Mouse (Mus musculus): ENCODE results near the gene Katnb1.

The Katnb1 gene

GRCm38 (mm10) chr8:95138341-95139050 is 57.5 kb downstream of the Katnb1 start:
- in situ Hi-C loops (cut with MboI; ENCODE audit: low sequenced_read_pairs) = no loop called here

GRCm38 (mm10) chr8:95139051-95139365 is 58.0 kb downstream of the Katnb1 start:
- in situ Hi-C loops (cut with MboI; ENCODE audit: low sequenced_read_pairs) = no loop called here

DNA sequence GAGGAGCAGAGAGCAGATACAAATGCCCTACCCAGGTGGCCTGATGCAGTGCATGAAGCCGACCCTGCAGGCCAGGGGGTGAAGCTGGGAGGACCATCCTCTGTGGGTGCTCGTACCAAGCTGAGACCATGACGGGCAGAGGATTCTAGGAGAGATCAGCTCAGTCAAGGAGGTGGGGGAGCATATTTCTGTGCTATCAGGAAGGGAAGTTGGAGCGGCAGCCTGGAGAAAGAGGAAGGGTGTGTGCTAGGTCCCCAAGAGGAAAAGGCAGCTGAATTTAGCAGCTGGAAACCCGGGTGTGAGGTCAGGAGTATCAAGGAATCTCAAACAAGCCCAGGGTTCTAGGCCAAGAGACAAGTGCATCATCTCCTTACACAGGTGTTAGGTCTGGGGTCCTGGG is 59.6 kb downstream of the Katnb1 start:
- in situ Hi-C loops (cut with MboI; ENCODE audit: low sequenced_read_pairs) = no loop called here

- in situ Hi-C loops (cut with MboI; ENCODE audit: low sequenced_read_pairs) = no loop called here
These were observed 60.0 kb downstream of the Katnb1 start for GRCm38 (mm10) chr8:95141026-95141425.

DNA sequence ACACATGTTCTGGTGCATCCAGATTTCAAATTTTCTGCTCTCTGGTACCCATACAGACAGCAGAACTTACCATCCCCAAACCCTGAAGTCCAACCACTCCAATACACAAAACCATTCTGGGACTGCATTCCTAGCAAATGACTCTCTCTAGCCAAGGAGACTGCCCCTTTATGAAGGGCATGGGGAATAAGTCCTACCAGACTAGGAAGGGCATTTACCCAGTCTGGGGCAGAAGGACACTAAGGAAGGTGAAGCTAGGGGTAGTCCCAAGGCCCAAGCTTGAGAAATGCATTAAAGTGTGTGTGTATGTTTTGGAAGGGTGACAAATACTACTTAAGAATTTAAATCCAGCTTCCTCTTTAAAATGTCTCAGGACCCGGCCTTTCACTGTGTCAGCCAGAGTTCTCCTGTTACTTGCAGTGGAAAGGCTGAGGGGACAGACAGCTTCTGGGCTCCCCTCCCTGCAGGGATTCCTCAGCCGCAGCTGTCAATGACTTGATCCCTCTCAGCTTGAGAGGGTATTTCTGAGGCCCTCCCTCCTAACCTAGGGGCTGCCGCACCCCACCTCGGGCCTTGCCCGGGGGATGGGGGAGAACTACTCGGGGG is 60.6 kb downstream of the Katnb1 start:
- in situ Hi-C loops (cut with MboI; ENCODE audit: low sequenced_read_pairs) = no loop called here

- in situ Hi-C loops (cut with MboI; ENCODE audit: low sequenced_read_pairs) = no loop called here
These were observed 61.3 kb downstream of the Katnb1 start for GRCm38 (mm10) chr8:95142075-95142831.

- in situ Hi-C loops (cut with MboI; ENCODE audit: low sequenced_read_pairs) = no loop called here
These were observed 62.2 kb downstream of the Katnb1 start for GRCm38 (mm10) chr8:95142985-95143804.

- in situ Hi-C loops (cut with MboI; ENCODE audit: low sequenced_read_pairs) = no loop called here
These were observed 63.0 kb downstream of the Katnb1 start for GRCm38 (mm10) chr8:95143805-95144630.

- in situ Hi-C loops (cut with MboI; ENCODE audit: low sequenced_read_pairs) = no loop called here
These were observed 63.6 kb downstream of the Katnb1 start for GRCm38 (mm10) chr8:95144631-95145015.

GRCm38 (mm10) chr8:95146044-95146745 is 65.2 kb downstream of the Katnb1 start:
- in situ Hi-C loops (cut with MboI; ENCODE audit: low sequenced_read_pairs) = no loop called here

GRCm38 (mm10) chr8:95146846-95147245 is 65.9 kb downstream of the Katnb1 start:
- in situ Hi-C loops (cut with MboI; ENCODE audit: low sequenced_read_pairs) = no loop called here

DNA sequence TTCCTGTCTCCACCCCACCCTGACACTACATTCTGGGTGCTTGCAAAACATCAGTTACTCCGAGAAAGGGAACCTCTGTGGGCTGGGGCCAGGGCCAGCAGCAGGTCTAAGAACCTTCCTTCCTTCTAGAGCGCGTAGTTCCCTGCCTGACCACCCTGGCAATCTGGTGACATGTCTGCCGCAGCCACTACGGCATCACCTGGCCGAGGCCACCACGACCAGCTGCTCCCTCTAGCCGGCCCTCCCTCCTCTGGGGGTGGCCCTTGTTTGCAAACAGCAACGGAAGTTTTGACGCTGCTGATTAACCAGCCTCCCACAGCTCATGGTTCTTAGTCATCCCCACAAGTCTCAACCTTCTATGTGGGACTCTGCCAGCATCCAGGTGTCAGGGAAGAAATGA is 68.4 kb downstream of the Katnb1 start:
- in situ Hi-C loops (cut with MboI; ENCODE audit: low sequenced_read_pairs) = no loop called here

DNA sequence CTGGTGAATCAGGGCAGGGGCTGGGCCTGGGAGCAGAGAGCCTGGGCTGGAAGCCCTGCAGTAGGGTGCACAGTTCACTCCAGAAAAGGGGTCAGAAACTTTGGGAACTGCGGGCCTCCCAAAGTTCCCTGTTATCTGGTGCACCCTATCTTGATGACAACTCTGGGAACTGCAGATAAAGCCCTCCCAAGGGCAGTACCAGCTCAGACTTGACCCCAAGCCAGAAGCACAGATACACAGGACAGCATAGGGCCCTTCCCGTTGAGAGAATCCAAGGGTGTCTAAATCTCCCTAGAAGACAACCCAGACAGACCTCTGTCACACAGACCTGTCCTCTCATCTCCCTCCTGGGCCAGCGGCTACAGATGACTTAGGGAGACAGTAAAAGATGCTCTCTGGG is 69.6 kb downstream of the Katnb1 start:
- in situ Hi-C loops (cut with MboI; ENCODE audit: low sequenced_read_pairs) = no loop called here
